Mouse (Mus musculus): Measurements from ENCODE around the gene Rab3gap1. TPM values are rescaled to one million over a fixed set of nuclear protein-coding genes. Genes with fewer than 3 reads are reported as not detected.
A peak's percentile ranks its signal among the peaks of the same experiment; 100 is the strongest.

The Rab3gap1 gene
- total and polyA plus RNA-seq, 2 experiments from 2014 or later: 22.7 to 43.9 TPM

DNA sequence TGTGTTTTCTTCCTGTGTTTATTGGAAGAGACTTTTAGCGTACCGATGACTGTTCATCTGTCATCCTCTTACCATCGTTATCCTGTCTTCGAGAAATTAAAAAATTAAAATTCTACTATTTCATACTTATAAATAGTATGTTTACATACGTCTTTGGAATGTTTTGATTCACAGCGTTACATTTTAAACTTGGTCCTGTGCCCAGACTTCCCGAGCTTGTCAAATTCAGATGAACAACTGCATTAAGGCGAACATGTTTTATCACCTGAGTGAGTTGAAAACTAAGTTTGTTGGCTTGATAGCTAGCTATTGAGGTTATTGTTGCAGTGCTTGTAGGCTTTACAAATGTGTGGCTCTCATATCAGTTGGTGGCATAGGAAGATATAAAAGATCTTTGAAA lies 703 bp downstream of the Rab3gap1 start:
- Histone ChIP-seq H3K4me1 (ENCODE audit: control insufficient read depth, insufficient read depth) (peaks cover 7% of the 10 kb centered on the region), H3K9ac (replicated peaks; ENCODE audit: low read depth, low read length) (peak overlapping the region; percentile 87), H3K27ac (ENCODE audit: low read depth) (peak overlapping the region; percentile 88), H3K36me3 (replicated peaks; ENCODE audit: control insufficient read depth, insufficient read depth, low read length) (peaks cover 12% of the 10 kb centered on the region; the same call in 1 of the 2 replicates), H3K27me3 (ENCODE audit: control insufficient read depth, insufficient read depth, low read length) (no peaks in the 10 kb centered on the region), H3K9me3 (replicated peaks; ENCODE audit: control insufficient read depth, low read length) (no peaks in the 10 kb centered on the region), H3K4me3 (ENCODE audit: low read depth, low read length) (peak overlapping the region; percentile 96), H3K4me2 (ENCODE audit: low read depth, low read length) (peak overlapping the region; percentile 89)
- 18% methylated on average over 8 of the region's 8 CpGs for WGBS
- TF ChIP-seq EP300 (IDR thresholded peaks at IDR 0.05; ENCODE audit: low read depth): no peak
- no peak for TF ChIP-seq CTCF (IDR thresholded peaks at IDR 0.05; ENCODE audit: low read depth)
- ATAC-seq (ENCODE audit: insufficient read depth, low read depth) (no peak), DNase-seq (ENCODE audit: low spot score) (no peak)

DNA sequence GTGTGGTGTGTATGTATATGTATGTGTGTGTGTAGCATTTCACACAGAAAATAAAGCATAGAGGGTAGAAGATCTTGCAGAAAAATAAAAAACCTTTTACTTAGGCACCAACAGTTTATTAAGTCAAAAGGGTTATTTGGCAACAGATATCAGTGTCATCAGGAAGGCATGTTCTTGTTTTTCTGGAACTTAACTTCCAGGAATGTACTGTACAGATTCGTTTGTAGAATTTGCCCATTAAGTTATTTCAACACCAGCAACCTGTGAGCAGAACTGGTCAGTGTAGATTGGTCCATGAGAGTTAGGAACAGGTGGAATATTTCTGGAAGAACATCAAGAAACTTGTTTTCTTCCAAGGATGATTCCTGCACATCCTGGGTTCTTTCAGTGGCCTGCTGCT lies 30.8 kb downstream of the Rab3gap1 start:
- ATAC-seq (ENCODE audit: insufficient read depth, low read depth) (no peak), DNase-seq (ENCODE audit: low spot score) (no peak)
- no peak overlapping the region for H3K4me2 ChIP-seq (ENCODE audit: low read depth, low read length)
- H3K27ac ChIP-seq (ENCODE audit: low read depth): no peak overlapping the region
- H3K4me3 ChIP-seq (ENCODE audit: low read depth, low read length): no peak overlapping the region
- TF ChIP-seq CTCF (IDR thresholded peaks at IDR 0.05; ENCODE audit: low read depth) (no peak), EP300 (IDR thresholded peaks at IDR 0.05; ENCODE audit: low read depth) (no peak)
- peaks cover 19% of the 10 kb centered on the region for H3K36me3 ChIP-seq (replicated peaks; ENCODE audit: control insufficient read depth, insufficient read depth, low read length)
- no peaks in the 10 kb centered on the region for H3K27me3 ChIP-seq (ENCODE audit: control insufficient read depth, insufficient read depth, low read length)
- H3K4me1 ChIP-seq (ENCODE audit: control insufficient read depth, insufficient read depth): no peaks in the 10 kb centered on the region
- no peak overlapping the region for H3K9ac ChIP-seq (replicated peaks; ENCODE audit: low read depth, low read length)
- H3K9me3 ChIP-seq (replicated peaks; ENCODE audit: control insufficient read depth, low read length): no peaks in the 10 kb centered on the region
- 51% methylated on average over 1 of the region's 1 CpGs for WGBS

DNA sequence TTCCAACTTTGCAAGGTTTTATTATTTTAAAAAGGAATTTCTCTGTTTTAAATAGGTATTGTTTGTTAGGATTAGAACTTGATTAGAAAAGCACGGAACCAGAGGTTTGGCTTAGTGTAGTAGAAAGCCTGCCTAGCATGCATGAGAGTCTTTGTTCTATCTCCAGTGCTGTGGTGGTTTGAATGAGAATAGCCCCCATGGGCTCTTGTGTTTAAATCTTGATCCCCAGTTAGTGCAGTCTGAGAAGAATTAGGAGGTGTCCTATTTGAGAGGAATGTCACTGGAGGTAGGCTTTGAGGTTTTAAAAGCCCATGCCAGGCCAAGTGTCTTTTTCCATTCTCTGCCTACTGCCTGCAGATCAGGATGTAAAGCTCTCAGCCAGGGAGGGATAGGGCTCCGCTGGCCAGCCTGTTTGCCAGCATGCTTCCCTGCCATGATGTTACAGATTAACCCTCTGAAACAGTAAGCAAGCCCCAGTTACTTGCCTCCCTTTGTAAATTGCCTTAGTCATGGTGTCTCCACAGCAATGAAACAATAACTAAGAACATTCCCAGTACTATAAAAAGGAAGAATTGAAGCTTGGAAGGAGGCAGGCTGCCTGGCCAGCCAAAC lies 36.3 kb downstream of the Rab3gap1 start:
- H3K27me3 ChIP-seq (ENCODE audit: control insufficient read depth, insufficient read depth, low read length): no peaks in the 10 kb centered on the region
- no peaks in the 10 kb centered on the region for H3K4me1 ChIP-seq (ENCODE audit: control insufficient read depth, insufficient read depth)
- WGBS: 80% methylated on average over 2 of the region's 2 CpGs
- H3K4me3 ChIP-seq (ENCODE audit: low read depth, low read length): no peak overlapping the region
- no peak overlapping the region for H3K27ac ChIP-seq (ENCODE audit: low read depth)
- DNase-seq (ENCODE audit: low spot score) (no peak), ATAC-seq (ENCODE audit: insufficient read depth, low read depth) (no peak)
- no peak for TF ChIP-seq EP300 (IDR thresholded peaks at IDR 0.05; ENCODE audit: low read depth)
- no peak for TF ChIP-seq CTCF (IDR thresholded peaks at IDR 0.05; ENCODE audit: low read depth)
- H3K9ac ChIP-seq (replicated peaks; ENCODE audit: low read depth, low read length): no peak overlapping the region
- H3K36me3 ChIP-seq (replicated peaks; ENCODE audit: control insufficient read depth, insufficient read depth, low read length): peaks cover 35% of the 10 kb centered on the region
- H3K4me2 ChIP-seq (ENCODE audit: low read depth, low read length): no peak overlapping the region
- H3K9me3 ChIP-seq (replicated peaks; ENCODE audit: control insufficient read depth, low read length): no peaks in the 10 kb centered on the region

DNA sequence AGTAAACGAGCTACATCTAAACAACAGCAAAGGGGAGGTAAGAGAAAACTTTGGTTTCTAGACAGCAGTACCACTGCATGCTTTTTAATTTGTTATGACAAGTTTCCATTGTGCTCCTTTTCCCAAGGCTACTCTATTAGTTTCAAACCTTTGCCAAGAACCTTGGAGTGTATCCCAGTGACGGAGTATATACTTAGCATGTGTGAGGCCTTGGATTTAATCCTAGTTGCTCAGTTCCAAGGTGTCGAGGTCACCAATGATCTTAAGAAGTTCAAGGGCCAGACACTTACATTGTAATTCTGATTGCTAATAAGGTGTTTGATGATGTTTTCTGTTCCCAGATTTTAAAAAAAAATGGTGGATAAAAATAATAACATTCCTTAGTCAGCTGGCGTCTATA lies 44.5 kb downstream of the Rab3gap1 start:
- H3K9ac ChIP-seq (replicated peaks; ENCODE audit: low read depth, low read length): no peak overlapping the region
- H3K4me3 ChIP-seq (ENCODE audit: low read depth, low read length): no peak overlapping the region
- WGBS: 57% methylated on average over 4 of the region's 4 CpGs
- peak; percentile 22 for DNase-seq (ENCODE audit: low spot score)
- peaks cover 36% of the 10 kb centered on the region for H3K36me3 ChIP-seq (replicated peaks; ENCODE audit: control insufficient read depth, insufficient read depth, low read length)
- H3K4me1 ChIP-seq (ENCODE audit: control insufficient read depth, insufficient read depth): no peaks in the 10 kb centered on the region
- H3K4me2 ChIP-seq (ENCODE audit: low read depth, low read length): no peak overlapping the region
- no peak for ATAC-seq (ENCODE audit: insufficient read depth, low read depth)
- no peak overlapping the region for H3K27ac ChIP-seq (ENCODE audit: low read depth)
- no peaks in the 10 kb centered on the region for H3K9me3 ChIP-seq (replicated peaks; ENCODE audit: control insufficient read depth, low read length)
- H3K27me3 ChIP-seq (ENCODE audit: control insufficient read depth, insufficient read depth, low read length): no peaks in the 10 kb centered on the region
- TF ChIP-seq CTCF (IDR thresholded peaks at IDR 0.05; ENCODE audit: low read depth): no peak
- no peak for TF ChIP-seq EP300 (IDR thresholded peaks at IDR 0.05; ENCODE audit: low read depth)

- Histone ChIP-seq H3K4me1 (ENCODE audit: control insufficient read depth, insufficient read depth) (no peaks in the 10 kb centered on the region), H3K36me3 (replicated peaks; ENCODE audit: control insufficient read depth, insufficient read depth, low read length) (peaks cover 33% of the 10 kb centered on the region), H3K27ac (ENCODE audit: low read depth) (no peak overlapping the region), H3K27me3 (ENCODE audit: control insufficient read depth, insufficient read depth, low read length) (no peaks in the 10 kb centered on the region), H3K4me2 (ENCODE audit: low read depth, low read length) (no peak overlapping the region), H3K9me3 (replicated peaks; ENCODE audit: control insufficient read depth, low read length) (no peaks in the 10 kb centered on the region), H3K9ac (replicated peaks; ENCODE audit: low read depth, low read length) (no peak overlapping the region), H3K4me3 (ENCODE audit: low read depth, low read length) (no peak overlapping the region)
- DNase-seq (ENCODE audit: low spot score) (no peak), ATAC-seq (ENCODE audit: insufficient read depth, low read depth) (no peak)
- TF ChIP-seq EP300 (IDR thresholded peaks at IDR 0.05; ENCODE audit: low read depth): no peak
- no peak for TF ChIP-seq CTCF (IDR thresholded peaks at IDR 0.05; ENCODE audit: low read depth)
- WGBS: 61% methylated on average over 6 of the region's 6 CpGs
These were observed 46.7 kb downstream of the Rab3gap1 start for GRCm38 (mm10) chr1:127915316-127915715.

- ATAC-seq (ENCODE audit: insufficient read depth, low read depth): no peak
- WGBS: 22% methylated on average over 1 of the region's 1 CpGs
These were observed 47.2 kb downstream of the Rab3gap1 start for GRCm38 (mm10) chr1:127915802-127916201.

More at GRCm38 (mm10) chr1:127915802-127916201, 47.2 kb downstream of the Rab3gap1 start:
- Histone ChIP-seq H3K27ac (ENCODE audit: low read depth) (no peak overlapping the region), H3K27me3 (ENCODE audit: control insufficient read depth, insufficient read depth, low read length) (no peaks in the 10 kb centered on the region), H3K36me3 (replicated peaks; ENCODE audit: control insufficient read depth, insufficient read depth, low read length) (peaks cover 30% of the 10 kb centered on the region), H3K9ac (replicated peaks; ENCODE audit: low read depth, low read length) (no peak overlapping the region), H3K4me2 (ENCODE audit: low read depth, low read length) (no peak overlapping the region), H3K4me3 (ENCODE audit: low read depth, low read length) (no peak overlapping the region), H3K9me3 (replicated peaks; ENCODE audit: control insufficient read depth, low read length) (no peaks in the 10 kb centered on the region), H3K4me1 (ENCODE audit: control insufficient read depth, insufficient read depth) (no peaks in the 10 kb centered on the region)
- no peak for DNase-seq (ENCODE audit: low spot score)
- TF ChIP-seq CTCF (IDR thresholded peaks at IDR 0.05; ENCODE audit: low read depth): no peak
- no peak for TF ChIP-seq EP300 (IDR thresholded peaks at IDR 0.05; ENCODE audit: low read depth)
